ENCODE assay signal across 8 mouse cellular contexts in genomic region chr15:82901306-82901705, GRCm38 (mm10).
DNase-seq lines count a peak whose midpoint lies in the region; ATAC-seq lines count a peak whose summit lies in the region.

No protein-coding gene starts in this region.

- no peaks in the 10 kb centered on the region for H3K36me3 ChIP-seq in liver, embryonic 11.5 days (ENCODE audit: control insufficient read depth, insufficient read depth, low read length)
- no peaks in the 10 kb centered on the region for H3K36me3 ChIP-seq in liver, embryonic 12.5 days
- H3K36me3 ChIP-seq in embryonic facial prominence, embryonic 13.5 days: no peaks in the 10 kb centered on the region
- H3K36me3 ChIP-seq in neural tube, embryonic 12.5 days: no peaks in the 10 kb centered on the region

- H3K4me2 ChIP-seq in liver, embryonic 11.5 days: no peak overlapping the region
- no peak overlapping the region for H3K4me2 ChIP-seq in liver, embryonic 12.5 days
- H3K4me2 ChIP-seq in embryonic facial prominence, embryonic 13.5 days: peak overlapping the region; percentile 18; the same call in 1 of the 2 replicates
- H3K4me2 ChIP-seq in neural tube, embryonic 12.5 days (replicated peaks): 0 out of 2 replicates have a peak overlapping the region, but pooled peaks have one; percentile 4

- 40% methylated on average over 6 of the region's 6 CpGs for WGBS in liver, embryonic 11.5 days
- WGBS in liver, embryonic 12.5 days (ENCODE audit: insufficient replicate concordance): 48% methylated on average over 6 of the region's 6 CpGs
- WGBS in embryonic facial prominence, embryonic 13.5 days: 22% methylated on average over 6 of the region's 6 CpGs
- WGBS in neural tube, embryonic 12.5 days: 5% methylated on average over 6 of the region's 6 CpGs

- peaks cover 4% of the 10 kb centered on the region; the same call in 1 of the 2 replicates for H3K27me3 ChIP-seq in liver, embryonic 11.5 days (replicated peaks; ENCODE audit: control insufficient read depth, insufficient read depth, low read length)
- 0 out of 2 replicates have a peak, but pooled peaks cover 4% of the 10 kb centered on the region for H3K27me3 ChIP-seq in liver, embryonic 12.5 days (replicated peaks)
- H3K27me3 ChIP-seq in embryonic facial prominence, embryonic 13.5 days: no peaks in the 10 kb centered on the region
- H3K27me3 ChIP-seq in neural tube, embryonic 12.5 days (replicated peaks): peaks cover 14% of the 10 kb centered on the region; the same call in 1 of the 2 replicates

- H3K9ac ChIP-seq in liver, embryonic 11.5 days (ENCODE audit: low read depth, low read length): 0 out of 2 replicates have a peak overlapping the region, but pooled peaks have one; percentile 1
- no peak overlapping the region for H3K9ac ChIP-seq in liver, embryonic 12.5 days
- H3K9ac ChIP-seq in embryonic facial prominence, embryonic 13.5 days: 0 out of 2 replicates have a peak overlapping the region, but pooled peaks have one; percentile 27
- no peak overlapping the region; the same call in 1 of the 2 replicates for H3K9ac ChIP-seq in neural tube, embryonic 12.5 days

- peaks cover 18% of the 10 kb centered on the region for H3K4me1 ChIP-seq in liver, embryonic 11.5 days (replicated peaks; ENCODE audit: control insufficient read depth, insufficient read depth, low read length)
- H3K4me1 ChIP-seq in liver, embryonic 12.5 days: peaks cover 28% of the 10 kb centered on the region
- peaks cover 68% of the 10 kb centered on the region for H3K4me1 ChIP-seq in embryonic facial prominence, embryonic 13.5 days
- H3K4me1 ChIP-seq in neural tube, embryonic 12.5 days: peaks cover 58% of the 10 kb centered on the region

- ATAC-seq in liver, embryonic 11.5 days (replicated peaks; ENCODE audit: low FRiP score): no peak
- no peak for ATAC-seq in liver, embryonic 12.5 days
- no peak for ATAC-seq in embryonic facial prominence, embryonic 13.5 days (ENCODE audit: insufficient number of reproducible peaks, insufficient read depth, low FRiP score, low TSS enrichment, low read depth)
- ATAC-seq in neural tube, embryonic 12.5 days (ENCODE audit: low FRiP score, low read depth): no peak

- no peak overlapping the region for H3K4me3 ChIP-seq in liver, embryonic 11.5 days (ENCODE audit: low read depth, low read length)
- no peak overlapping the region for H3K4me3 ChIP-seq in liver, embryonic 12.5 days
- no peak overlapping the region for H3K4me3 ChIP-seq in embryonic facial prominence, embryonic 13.5 days
- H3K4me3 ChIP-seq in neural tube, embryonic 12.5 days: no peak overlapping the region

- no peaks in the 10 kb centered on the region for H3K9me3 ChIP-seq in liver, embryonic 11.5 days (ENCODE audit: control insufficient read depth, low read length)
- no peaks in the 10 kb centered on the region for H3K9me3 ChIP-seq in liver, embryonic 12.5 days (replicated peaks)
- no peaks in the 10 kb centered on the region for H3K9me3 ChIP-seq in embryonic facial prominence, embryonic 13.5 days
- H3K9me3 ChIP-seq in neural tube, embryonic 12.5 days: no peaks in the 10 kb centered on the region

- H3K27ac ChIP-seq in liver, embryonic 11.5 days (ENCODE audit: low read depth, low read length): no peak overlapping the region
- no peak overlapping the region for H3K27ac ChIP-seq in liver, embryonic 12.5 days
- H3K27ac ChIP-seq in embryonic facial prominence, embryonic 13.5 days: peak overlapping the region; percentile 44; the same call in 1 of the 2 replicates
- H3K27ac ChIP-seq in neural tube, embryonic 12.5 days: no peak overlapping the region

- intact Hi-C loops in left cerebral cortex, postnatal 10 days (cut with DNase I): loop anchor here (5.0 kb wide), 1 partner anchor 136 kb away; no protein-coding TSS in a partner anchor

- DNase-seq in adrenal gland, adult (ENCODE audit: inconsistent age in 2 of 2, low spot score in 1 of 2): peak; percentile 9 to 31
- DNase-seq in adrenal gland, postnatal 36 days: no peak
- peak; percentile 23 for DNase-seq in liver, embryonic 11.5 days (ENCODE audit: low spot score)
- DNase-seq in right cerebral cortex, adult 18-20 months: no peak
- DNase-seq in left cerebral cortex, postnatal 10 days (ENCODE audit: extremely low spot score in 1 of 2, low spot score in 2 of 2): no peak

Comparison
In these comparisons a context has a peak if more than half of its experiments do, and no peak if none do; other contexts are left out.
1. DNase-seq: peak in adrenal gland, adult (2 of 2) and liver, embryonic 11.5 days (single experiment); none in adrenal gland, postnatal 36 days (0 of 2), right cerebral cortex, adult 18-20 months (single experiment) and left cerebral cortex, postnatal 10 days (0 of 2).
2. H3K9ac ChIP-seq: peak in liver, embryonic 11.5 days (single experiment) and embryonic facial prominence, embryonic 13.5 days (single experiment); none in liver, embryonic 12.5 days (single experiment) and neural tube, embryonic 12.5 days (single experiment).
3. H3K4me2 ChIP-seq: peak in embryonic facial prominence, embryonic 13.5 days (single experiment) and neural tube, embryonic 12.5 days (single experiment); none in liver, embryonic 11.5 days (single experiment) and liver, embryonic 12.5 days (single experiment).